Mouse (Mus musculus) MEL (cell line): ENCODE results near the gene Gm20662.

ENCODE experiments used
- CHD1 ChIP-seq: IDR thresholded peaks from 2 replicates; pipeline ENCODE4 v1.6.1; 2012; ENCODE audit warnings: low read depth, mild to moderate bottlenecking, inconsistent platforms, low read length, improper control_type of control experiment
- CTCF ChIP-seq, 3 experiments: IDR thresholded peaks in 2 of 3; conservative IDR thresholded peaks in 1 of 3; 2 replicates each; pipeline ENCODE4 v1.5.1; 2011 to 2012; ENCODE audit warnings: low read length in 3 of 3, low read depth in 2 of 3, mild to moderate bottlenecking in 2 of 3, improper control_type of control experiment in 1 of 3, inconsistent platforms in 1 of 3, mixed read lengths in 1 of 3, moderate library complexity in 1 of 3; ENCODE audit not compliant: control insufficient read depth in 1 of 3, insufficient read depth in 1 of 3, poor library complexity in 1 of 3, severe bottlenecking in 1 of 3
- HCFC1 ChIP-seq: IDR thresholded peaks from 2 replicates; pipeline ENCODE4 v1.6.1; 2012; ENCODE audit warnings: low read depth, mild to moderate bottlenecking, inconsistent platforms, low read length, improper control_type of control experiment, moderate library complexity
- MAFK ChIP-seq: IDR thresholded peaks from 2 replicates; pipeline ENCODE4 v1.6.1; 2011; ENCODE audit warnings: low read depth, mild to moderate bottlenecking, low read length, improper control_type of control experiment, borderline replicate concordance
- MAZ ChIP-seq: IDR thresholded peaks from 2 replicates; pipeline ENCODE4 v1.6.1; 2012; ENCODE audit warnings: low read depth, mild to moderate bottlenecking, inconsistent platforms, low read length, improper control_type of control experiment
- MXI1 ChIP-seq: IDR thresholded peaks from 2 replicates; pipeline ENCODE4 v1.6.1; 2011; ENCODE audit warnings: mild to moderate bottlenecking, low read depth, low read length, improper control_type of control experiment
- MYC ChIP-seq: IDR thresholded peaks from 2 replicates; pipeline ENCODE4 v1.6.1; 2011; ENCODE audit warnings: low read depth, mild to moderate bottlenecking, low read length, improper control_type of control experiment, moderate library complexity
- POLR2A ChIP-seq, 2 experiments: IDR thresholded peaks; 2 replicates each; pipeline ENCODE4 v1.6.1; 2011 to 2012; ENCODE audit warnings: low read length in 2 of 2, mild to moderate bottlenecking in 2 of 2, control low read depth in 1 of 2, improper control_type of control experiment in 1 of 2, low read depth in 1 of 2, moderate library complexity in 1 of 2; ENCODE audit not compliant: control insufficient read depth in 1 of 2, insufficient read depth in 1 of 2, poor library complexity in 1 of 2
- TAL1 ChIP-seq: IDR thresholded peaks from 2 replicates; pipeline ENCODE4 v1.6.1; 2012; ENCODE audit warnings: mild to moderate bottlenecking, inconsistent platforms, low read length, moderate library complexity, mixed read lengths
- TCF12 ChIP-seq: IDR thresholded peaks from 2 replicates; pipeline ENCODE4 v1.6.1; 2014; ENCODE audit warnings: low read depth, mild to moderate bottlenecking, inconsistent platforms, low read length, improper control_type of control experiment, moderate library complexity
- ZC3H11A ChIP-seq: IDR thresholded peaks from 2 replicates; pipeline ENCODE4 v1.6.1; 2012; ENCODE audit warnings: low read depth, mild to moderate bottlenecking, inconsistent platforms, low read length, improper control_type of control experiment
- ZNF384 ChIP-seq: IDR thresholded peaks from 2 replicates; pipeline ENCODE4 v1.6.1; 2012; ENCODE audit warnings: low read depth, mild to moderate bottlenecking, inconsistent platforms, low read length, improper control_type of control experiment

DNA sequence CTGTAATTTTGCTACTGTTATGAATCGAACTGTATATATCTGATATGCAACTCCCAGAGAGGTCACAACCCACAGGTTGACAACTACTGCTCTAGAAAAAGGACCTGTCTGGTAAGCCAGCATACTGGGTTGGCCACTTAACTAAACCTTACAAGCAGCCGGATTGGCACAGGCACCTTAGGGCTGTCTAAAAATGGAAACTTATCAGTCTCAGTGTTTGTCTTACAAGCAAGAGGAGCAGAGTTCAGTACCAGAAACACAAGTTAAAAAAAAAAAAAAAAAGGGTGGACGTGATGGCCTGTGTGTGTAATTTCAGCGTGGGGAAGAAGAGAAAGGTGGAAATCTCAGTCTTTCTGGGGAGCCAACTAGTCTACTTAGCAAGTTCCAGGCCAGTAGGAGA is 75.7 kb downstream of the Gm20662 start:
- TF ChIP-seq ZNF384 = no peak
- TF ChIP-seq ZC3H11A = no peak
- TF ChIP-seq POLR2A (IDR thresholded peaks at IDR 0.05; ENCODE audit: control insufficient read depth in 1 of 2, insufficient read depth in 1 of 2, low read depth in 1 of 2, low read length in 2 of 2, poor library complexity in 1 of 2) = no peak
- TF ChIP-seq CTCF (IDR thresholded peaks at IDR 0.05 in 2 of 3, conservative IDR thresholded peaks at IDR 0.05 in 1 of 3; ENCODE audit: control insufficient read depth in 1 of 3, insufficient read depth in 1 of 3, low read depth in 2 of 3, low read length in 3 of 3, poor library complexity in 1 of 3, severe bottlenecking in 1 of 3) = no peak
- TF ChIP-seq TCF12 = no peak
- TF ChIP-seq HCFC1 = no peak
- no peak for TF ChIP-seq CHD1
- no peak for TF ChIP-seq MXI1
- TF ChIP-seq TAL1 = no peak
- no peak for TF ChIP-seq MYC
- no peak for TF ChIP-seq MAZ
- no peak for TF ChIP-seq MAFK
